Mouse (Mus musculus): ENCODE data around the gene Zc3h13. TPM values are rescaled to one million over a fixed set of nuclear protein-coding genes. Genes with fewer than 3 reads are reported as not detected.

Zc3h13 gene
- polyA plus RNA-seq, 1 experiment from 2014 or later: 19.9 TPM

DNA sequence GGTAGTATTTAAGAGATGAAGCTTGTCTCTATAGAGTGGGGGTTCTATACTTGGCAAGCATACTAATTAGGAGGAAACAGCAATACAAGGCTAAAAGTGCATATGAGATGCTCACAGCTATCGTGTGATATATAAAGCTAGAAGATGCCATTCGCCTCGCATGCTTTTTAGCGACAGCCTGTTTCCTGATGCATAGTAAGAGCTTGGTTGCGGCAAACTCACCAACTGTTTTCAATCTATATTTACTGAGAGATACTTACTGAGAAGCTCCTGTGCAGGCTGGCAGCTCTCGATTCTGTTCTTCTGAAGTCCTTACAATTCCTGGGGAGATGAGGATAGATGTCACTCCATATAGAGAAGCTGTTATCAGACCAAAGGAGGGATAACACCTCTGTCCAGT lies 4.5 kb upstream of the Zc3h13 start:
- 77% methylated on average over 6 of the region's 6 CpGs for WGBS
- H3K4me1 ChIP-seq: peaks cover 6% of the 10 kb centered on the region

DNA sequence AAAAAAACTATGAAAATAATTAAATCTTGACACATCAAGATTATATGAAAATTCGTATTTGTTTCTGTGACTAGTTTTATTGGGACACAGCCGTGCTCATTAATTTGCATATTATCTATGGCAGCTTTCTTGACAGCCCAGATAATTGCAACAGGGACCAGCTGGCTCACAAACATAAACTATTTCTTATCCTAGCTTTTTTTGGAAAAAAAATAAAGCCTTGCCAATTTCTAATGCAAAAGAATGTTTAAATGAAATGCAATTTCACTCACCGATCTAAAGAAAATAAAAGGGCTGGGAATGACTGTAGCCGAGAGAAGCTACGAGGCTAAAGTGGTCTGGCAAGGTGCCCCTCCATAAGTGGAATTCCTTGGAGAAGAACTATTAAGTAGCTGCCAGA lies 3.8 kb upstream of the Zc3h13 start:
- H3K36me3 ChIP-seq: no peaks in the 10 kb centered on the region
- peaks cover 12% of the 10 kb centered on the region for H3K4me1 ChIP-seq
- ATAC-seq (ENCODE audit: extremely low read depth, insufficient number of reproducible peaks, low FRiP score, low TSS enrichment): no peak
- peaks cover 5% of the 10 kb centered on the region for H3K27me3 ChIP-seq (replicated peaks)
- H3K4me3 ChIP-seq: no peak overlapping the region
- no peaks in the 10 kb centered on the region for H3K9me3 ChIP-seq
- 37% methylated on average over 5 of the region's 5 CpGs for WGBS
- H3K4me2 ChIP-seq: no peak overlapping the region
- no peak overlapping the region for H3K9ac ChIP-seq
- no peak overlapping the region for H3K27ac ChIP-seq (replicated peaks)

More for the DNA sequence above, 4.5 kb upstream of the Zc3h13 start:
- H3K4me3 ChIP-seq: no peak overlapping the region
- no peak overlapping the region for H3K9ac ChIP-seq
- H3K27ac ChIP-seq (replicated peaks): no peak overlapping the region
- no peak for ATAC-seq (ENCODE audit: extremely low read depth, insufficient number of reproducible peaks, low FRiP score, low TSS enrichment)
- H3K36me3 ChIP-seq: no peaks in the 10 kb centered on the region
- H3K4me2 ChIP-seq: no peak overlapping the region
- peaks cover 5% of the 10 kb centered on the region for H3K27me3 ChIP-seq (replicated peaks)
- H3K9me3 ChIP-seq: no peaks in the 10 kb centered on the region

DNA sequence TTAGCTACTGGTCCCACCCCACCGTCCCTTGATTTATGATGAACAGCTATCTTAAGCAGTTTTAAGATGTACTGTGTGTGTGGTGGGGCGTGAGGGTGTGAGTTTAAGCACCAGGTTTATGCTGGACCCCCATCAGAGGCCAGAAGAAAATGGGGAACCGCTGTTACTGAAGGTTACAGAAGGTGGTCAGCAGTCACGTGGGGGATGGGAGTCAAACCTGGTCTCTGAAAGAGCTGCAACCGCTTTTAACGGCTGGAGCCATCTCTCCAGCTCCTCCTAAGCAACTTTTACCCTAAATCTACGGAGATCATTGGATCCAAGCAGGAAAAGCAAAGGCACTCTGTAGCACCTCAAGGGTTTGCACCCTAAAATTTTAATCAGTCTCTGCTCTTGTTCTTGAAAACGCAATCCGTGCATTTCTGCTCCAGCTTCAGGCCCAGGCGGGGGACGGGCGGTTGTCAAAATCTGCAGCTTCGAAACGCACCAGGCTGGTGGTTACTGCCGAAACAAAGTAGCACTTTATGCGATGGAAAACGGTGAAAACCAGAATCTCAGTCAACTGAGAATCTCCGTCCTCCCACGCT lies 472 bp upstream of the Zc3h13 start:
- peak overlapping the region; percentile 90 for H3K27ac ChIP-seq (replicated peaks)
- H3K4me1 ChIP-seq: peaks cover 18% of the 10 kb centered on the region
- no peak for ATAC-seq (ENCODE audit: extremely low read depth, insufficient number of reproducible peaks, low FRiP score, low TSS enrichment)
- WGBS: 7% methylated on average over 19 of the region's 19 CpGs
- peak overlapping the region; percentile 86 for H3K9ac ChIP-seq
- H3K4me2 ChIP-seq: peak overlapping the region; percentile 84
- peak overlapping the region; percentile 86 for H3K4me3 ChIP-seq
- no peaks in the 10 kb centered on the region for H3K36me3 ChIP-seq
- H3K9me3 ChIP-seq: no peaks in the 10 kb centered on the region
- no peaks in the 10 kb centered on the region for H3K27me3 ChIP-seq (replicated peaks)

DNA sequence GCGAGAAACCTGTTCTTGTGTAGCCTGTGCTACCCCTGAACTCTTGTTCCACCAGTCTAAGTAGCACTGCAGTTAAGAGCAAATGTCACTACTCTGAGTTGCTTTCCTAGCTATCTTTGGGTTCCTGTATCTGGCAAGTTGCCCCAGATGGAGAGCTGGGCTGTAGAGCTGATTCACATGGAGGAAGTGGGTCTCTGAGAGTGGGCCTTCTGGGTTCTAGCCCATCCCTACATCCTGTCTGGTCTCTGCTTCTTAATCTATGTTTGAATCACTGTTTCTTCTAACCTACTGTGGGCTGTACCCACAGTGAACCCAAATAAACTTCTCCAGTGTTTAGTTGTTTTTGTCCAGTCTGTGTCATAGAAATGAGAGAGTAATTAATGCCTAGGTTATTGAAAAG lies 16.9 kb downstream of the Zc3h13 start:
- no peak overlapping the region for H3K4me3 ChIP-seq
- peaks cover 6% of the 10 kb centered on the region for H3K4me1 ChIP-seq
- H3K36me3 ChIP-seq: no peaks in the 10 kb centered on the region
- WGBS: 90% methylated on average over 1 of the region's 1 CpGs
- no peaks in the 10 kb centered on the region for H3K27me3 ChIP-seq (replicated peaks)
- no peak overlapping the region for H3K9ac ChIP-seq
- no peaks in the 10 kb centered on the region for H3K9me3 ChIP-seq
- ATAC-seq (ENCODE audit: extremely low read depth, insufficient number of reproducible peaks, low FRiP score, low TSS enrichment): no peak
- no peak overlapping the region for H3K4me2 ChIP-seq
- no peak overlapping the region for H3K27ac ChIP-seq (replicated peaks)

DNA sequence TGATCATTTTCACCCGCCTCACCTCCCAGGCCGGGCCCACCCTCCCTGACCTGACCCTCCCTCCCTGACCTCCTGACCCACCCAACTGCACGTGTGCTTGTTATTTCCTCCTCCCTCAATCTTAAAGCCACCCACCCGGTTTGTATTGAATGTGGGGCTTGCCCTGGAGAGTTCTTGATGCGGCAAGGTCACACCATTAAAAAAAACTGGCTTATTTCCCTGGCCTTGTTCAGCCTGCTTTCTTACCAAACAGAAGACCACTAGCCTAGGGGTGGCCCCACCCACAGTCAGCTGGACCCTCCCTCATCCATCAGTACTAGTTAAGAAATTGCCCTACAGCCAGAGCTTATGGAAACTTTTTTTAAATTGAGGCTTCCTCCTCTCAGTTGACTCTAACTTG lies 19.6 kb downstream of the Zc3h13 start:
- ATAC-seq (ENCODE audit: extremely low read depth, insufficient number of reproducible peaks, low FRiP score, low TSS enrichment): no peak
- WGBS: 64% methylated on average over 5 of the region's 5 CpGs

DNA sequence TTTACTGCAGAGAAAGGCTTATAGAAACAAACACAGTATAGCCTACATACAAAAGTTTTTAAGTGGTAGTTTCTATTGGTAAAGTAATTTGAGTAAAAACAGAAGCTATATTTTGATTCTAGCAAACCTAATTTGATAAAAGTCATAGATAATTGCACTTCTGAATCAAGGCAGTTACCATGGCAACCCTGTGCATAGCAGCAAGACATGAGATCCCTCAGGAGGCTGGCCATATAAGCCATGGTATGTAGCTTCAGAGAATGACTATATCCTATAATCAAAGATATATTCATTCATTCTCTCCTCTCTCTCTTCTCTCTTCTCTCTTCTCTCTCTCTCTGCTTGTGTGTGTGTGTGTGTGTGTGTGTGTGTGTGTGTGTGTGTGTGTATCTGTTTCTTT lies 23.7 kb downstream of the Zc3h13 start:
- no peaks in the 10 kb centered on the region for H3K27me3 ChIP-seq (replicated peaks)
- no peaks in the 10 kb centered on the region for H3K4me1 ChIP-seq
- no peak overlapping the region for H3K4me3 ChIP-seq
- H3K4me2 ChIP-seq: no peak overlapping the region
- H3K9ac ChIP-seq: no peak overlapping the region
- peaks cover 14% of the 10 kb centered on the region; the same call in 1 of the 2 replicates for H3K36me3 ChIP-seq
- no peak for ATAC-seq (ENCODE audit: extremely low read depth, insufficient number of reproducible peaks, low FRiP score, low TSS enrichment)
- no peak overlapping the region for H3K27ac ChIP-seq (replicated peaks)
- no peaks in the 10 kb centered on the region for H3K9me3 ChIP-seq

More for the DNA sequence above, 19.6 kb downstream of the Zc3h13 start:
- H3K4me3 ChIP-seq: no peak overlapping the region
- H3K27ac ChIP-seq (replicated peaks): no peak overlapping the region
- no peaks in the 10 kb centered on the region for H3K36me3 ChIP-seq
- H3K9me3 ChIP-seq: no peaks in the 10 kb centered on the region
- H3K27me3 ChIP-seq (replicated peaks): no peaks in the 10 kb centered on the region
- H3K9ac ChIP-seq: no peak overlapping the region
- H3K4me1 ChIP-seq: peaks cover 6% of the 10 kb centered on the region
- no peak overlapping the region for H3K4me2 ChIP-seq

DNA sequence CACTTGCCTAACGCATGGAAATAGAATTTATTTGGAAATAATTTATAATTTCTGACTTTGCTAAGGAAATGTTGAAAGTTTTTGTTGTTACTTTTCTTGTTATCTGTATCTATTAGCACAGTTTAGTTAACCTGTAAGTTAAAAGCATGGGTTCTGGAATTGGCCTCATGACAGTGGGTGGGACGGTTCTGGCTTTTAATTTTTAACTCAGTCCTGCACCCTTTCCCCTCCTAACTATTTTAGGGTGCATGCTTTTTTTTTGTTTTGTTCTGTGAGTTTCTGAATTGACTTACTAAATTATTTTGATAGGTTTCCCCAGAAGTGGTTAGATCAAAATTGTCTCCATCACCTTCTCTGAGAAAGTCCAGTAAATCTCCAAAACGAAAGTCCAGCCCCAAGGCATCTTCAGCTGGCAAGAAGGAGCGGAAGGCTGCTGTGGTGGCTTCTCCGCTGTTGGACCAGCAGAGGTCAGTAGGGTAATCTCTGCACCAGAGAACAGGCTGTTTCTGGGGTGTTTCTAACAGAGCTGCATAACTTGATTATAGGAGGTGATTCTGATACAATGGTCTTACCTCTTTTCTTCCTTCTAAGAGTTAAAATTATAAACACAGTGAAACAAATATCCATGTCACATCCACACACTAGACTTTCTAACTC lies 25.3 kb downstream of the Zc3h13 start:
- Histone ChIP-seq H3K9me3 (no peaks in the 10 kb centered on the region), H3K36me3 (peaks cover 15% of the 10 kb centered on the region; the same call in 1 of the 2 replicates), H3K9ac (no peak overlapping the region), H3K4me2 (no peak overlapping the region), H3K4me3 (no peak overlapping the region), H3K27me3 (replicated peaks) (no peaks in the 10 kb centered on the region), H3K27ac (replicated peaks) (no peak overlapping the region), H3K4me1 (no peaks in the 10 kb centered on the region)
- 69% methylated on average over 5 of the region's 5 CpGs for WGBS
- ATAC-seq (ENCODE audit: extremely low read depth, insufficient number of reproducible peaks, low FRiP score, low TSS enrichment): no peak

DNA sequence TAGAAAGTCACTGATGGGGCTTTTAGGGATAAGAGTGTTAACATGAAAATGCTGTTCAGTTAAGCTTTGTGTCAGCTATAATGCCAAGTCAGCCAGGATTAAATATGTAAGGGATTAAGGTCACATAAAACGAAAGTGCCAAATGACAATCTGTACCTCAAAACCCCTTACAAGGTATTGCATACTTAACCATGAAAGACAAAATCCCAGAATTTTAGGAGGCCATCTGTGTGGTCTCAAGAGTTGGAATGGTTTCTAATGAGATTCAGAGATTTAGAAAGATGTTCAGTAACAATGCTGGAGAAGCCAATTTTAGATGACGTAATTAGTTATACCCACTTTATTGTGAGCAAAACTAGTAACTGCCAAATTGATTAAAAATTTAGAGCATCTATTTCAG lies 30.3 kb downstream of the Zc3h13 start:
- WGBS: 87% methylated on average over 2 of the region's 2 CpGs
- peaks cover 15% of the 10 kb centered on the region; the same call in 1 of the 2 replicates for H3K36me3 ChIP-seq
- H3K4me1 ChIP-seq: no peaks in the 10 kb centered on the region
- no peaks in the 10 kb centered on the region for H3K27me3 ChIP-seq (replicated peaks)
- H3K27ac ChIP-seq (replicated peaks): no peak overlapping the region
- no peaks in the 10 kb centered on the region for H3K9me3 ChIP-seq
- H3K4me3 ChIP-seq: no peak overlapping the region
- no peak for ATAC-seq (ENCODE audit: extremely low read depth, insufficient number of reproducible peaks, low FRiP score, low TSS enrichment)
- H3K4me2 ChIP-seq: no peak overlapping the region
- no peak overlapping the region for H3K9ac ChIP-seq

DNA sequence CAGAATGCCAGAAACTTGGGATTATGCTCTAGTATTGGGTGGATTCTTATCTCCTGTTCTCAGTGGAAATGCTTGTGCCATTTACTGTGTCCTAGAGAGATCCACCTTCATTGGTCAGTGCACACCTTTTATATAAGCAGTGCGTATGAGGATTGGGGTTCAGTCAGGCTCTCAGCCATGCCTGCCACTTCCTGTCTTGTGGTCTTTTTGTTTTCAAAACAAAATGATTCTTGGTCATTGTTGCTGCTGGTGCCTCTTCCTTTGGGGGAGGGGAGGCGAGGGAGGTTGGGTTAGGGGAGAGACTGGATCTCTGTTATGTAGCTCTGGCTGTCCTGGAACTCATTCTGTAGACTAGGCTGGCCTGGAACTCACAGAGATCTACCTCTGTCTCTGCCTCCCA lies 34.6 kb downstream of the Zc3h13 start:
- no peak overlapping the region for H3K4me3 ChIP-seq
- ATAC-seq (ENCODE audit: extremely low read depth, insufficient number of reproducible peaks, low FRiP score, low TSS enrichment): no peak
- no peak overlapping the region for H3K27ac ChIP-seq (replicated peaks)
- H3K9ac ChIP-seq: no peak overlapping the region
- no peak overlapping the region for H3K4me2 ChIP-seq
- H3K27me3 ChIP-seq (replicated peaks): no peaks in the 10 kb centered on the region
- H3K4me1 ChIP-seq: no peaks in the 10 kb centered on the region
- H3K36me3 ChIP-seq: peaks cover 29% of the 10 kb centered on the region
- 79% methylated on average over 2 of the region's 2 CpGs for WGBS
- no peaks in the 10 kb centered on the region for H3K9me3 ChIP-seq

DNA sequence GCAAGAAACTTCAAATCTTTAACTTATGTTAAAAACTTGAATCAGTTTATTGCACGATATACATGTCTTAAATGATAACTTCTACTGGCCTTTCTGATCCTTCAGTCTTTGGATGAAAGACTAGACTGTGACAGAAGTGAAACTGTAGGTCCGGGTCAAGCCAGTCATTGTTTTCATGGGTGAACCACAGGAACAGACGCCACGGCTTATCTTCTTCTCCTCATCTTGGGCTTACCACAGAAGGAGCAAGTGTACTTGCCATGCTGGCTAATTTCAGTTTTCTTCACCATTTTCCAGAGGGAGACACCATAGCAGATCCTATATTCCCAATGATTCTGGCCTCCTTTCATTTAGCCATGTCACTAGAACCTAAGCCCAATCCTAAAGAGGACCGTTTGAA lies 36.1 kb downstream of the Zc3h13 start:
- no peak for ATAC-seq (ENCODE audit: extremely low read depth, insufficient number of reproducible peaks, low FRiP score, low TSS enrichment)

DNA sequence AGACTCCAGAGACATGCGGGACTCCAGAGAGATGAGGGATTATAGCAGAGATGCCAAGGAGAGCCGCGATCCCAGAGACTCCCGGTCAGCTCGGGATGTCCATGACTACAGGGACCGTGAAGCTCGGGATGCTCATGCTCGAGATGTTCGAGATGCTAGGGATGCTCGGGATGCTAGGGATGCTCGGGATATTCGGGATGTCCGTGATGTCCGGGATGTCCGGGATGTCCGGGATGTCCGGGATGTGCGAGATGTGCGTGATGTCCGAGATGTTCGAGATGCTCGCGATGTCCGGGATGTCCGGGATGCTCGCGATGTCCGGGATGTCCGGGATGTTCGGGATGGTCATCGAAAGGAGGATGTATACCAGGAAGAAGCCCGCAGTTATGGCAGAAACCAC lies 39.2 kb downstream of the Zc3h13 start:
- H3K4me3 ChIP-seq: no peak overlapping the region
- no peaks in the 10 kb centered on the region for H3K9me3 ChIP-seq
- H3K4me2 ChIP-seq: no peak overlapping the region
- no peak for ATAC-seq (ENCODE audit: extremely low read depth, insufficient number of reproducible peaks, low FRiP score, low TSS enrichment)
- H3K27me3 ChIP-seq (replicated peaks): no peaks in the 10 kb centered on the region
- WGBS: 95% methylated on average over 32 of the region's 32 CpGs
- H3K27ac ChIP-seq (replicated peaks): no peak overlapping the region
- H3K36me3 ChIP-seq: peaks cover 58% of the 10 kb centered on the region
- no peaks in the 10 kb centered on the region for H3K4me1 ChIP-seq
- H3K9ac ChIP-seq: no peak overlapping the region

More for the DNA sequence above, 36.1 kb downstream of the Zc3h13 start:
- no peaks in the 10 kb centered on the region for H3K9me3 ChIP-seq
- no peak overlapping the region for H3K27ac ChIP-seq (replicated peaks)
- no peak overlapping the region for H3K4me2 ChIP-seq
- H3K27me3 ChIP-seq (replicated peaks): no peaks in the 10 kb centered on the region
- no peaks in the 10 kb centered on the region for H3K4me1 ChIP-seq
- H3K4me3 ChIP-seq: no peak overlapping the region
- peaks cover 41% of the 10 kb centered on the region for H3K36me3 ChIP-seq
- no peak overlapping the region for H3K9ac ChIP-seq
- 78% methylated on average over 5 of the region's 5 CpGs for WGBS

DNA sequence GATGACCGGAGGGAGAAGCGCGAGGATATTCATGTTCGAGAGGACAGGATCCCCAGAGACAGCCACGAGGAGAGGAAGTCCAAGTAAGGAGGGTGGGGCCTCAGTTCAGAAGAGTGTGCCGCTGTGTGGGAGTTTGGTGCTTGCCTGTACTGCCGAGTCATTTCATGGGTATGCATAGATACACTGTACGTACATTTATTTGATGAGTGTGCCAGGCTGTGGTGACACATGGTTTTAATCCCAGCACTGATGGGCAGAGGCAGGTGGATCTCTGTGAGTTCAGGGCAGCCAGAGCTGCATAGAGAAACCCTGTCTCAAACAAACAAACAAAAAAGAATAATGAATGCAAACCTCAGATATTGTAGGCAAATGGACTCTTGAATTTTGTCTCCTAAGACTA lies 43.9 kb downstream of the Zc3h13 start:
- no peak for ATAC-seq (ENCODE audit: extremely low read depth, insufficient number of reproducible peaks, low FRiP score, low TSS enrichment)
- Histone ChIP-seq H3K4me1 (no peaks in the 10 kb centered on the region), H3K9ac (no peak overlapping the region), H3K27me3 (replicated peaks) (no peaks in the 10 kb centered on the region), H3K27ac (replicated peaks) (no peak overlapping the region), H3K4me3 (no peak overlapping the region), H3K9me3 (no peaks in the 10 kb centered on the region), H3K4me2 (no peak overlapping the region), H3K36me3 (peaks cover 82% of the 10 kb centered on the region)
- WGBS: 80% methylated on average over 8 of the region's 8 CpGs
